Mouse (Mus musculus) G1E (cell line): Measurements from ENCODE around the gene Zfp366.

Experiments used
- CTCF ChIP-seq: IDR thresholded peaks from 2 replicates; pipeline ENCODE4 v1.5.1; 2012; ENCODE audit warnings: low read depth, low read length, inconsistent platforms, mixed read lengths
- GATA1 ChIP-seq: IDR thresholded peaks from 2 replicates; pipeline ENCODE4 v1.6.1; 2012; ENCODE audit warnings: borderline replicate concordance, low read length, inconsistent platforms, mixed read lengths
- POLR2AphosphoS5 ChIP-seq: IDR thresholded peaks from 2 replicates; pipeline ENCODE4 v1.6.1; 2012; ENCODE audit warnings: low read depth, low read length, inconsistent platforms; ENCODE audit not compliant: insufficient replicate concordance

DNA sequence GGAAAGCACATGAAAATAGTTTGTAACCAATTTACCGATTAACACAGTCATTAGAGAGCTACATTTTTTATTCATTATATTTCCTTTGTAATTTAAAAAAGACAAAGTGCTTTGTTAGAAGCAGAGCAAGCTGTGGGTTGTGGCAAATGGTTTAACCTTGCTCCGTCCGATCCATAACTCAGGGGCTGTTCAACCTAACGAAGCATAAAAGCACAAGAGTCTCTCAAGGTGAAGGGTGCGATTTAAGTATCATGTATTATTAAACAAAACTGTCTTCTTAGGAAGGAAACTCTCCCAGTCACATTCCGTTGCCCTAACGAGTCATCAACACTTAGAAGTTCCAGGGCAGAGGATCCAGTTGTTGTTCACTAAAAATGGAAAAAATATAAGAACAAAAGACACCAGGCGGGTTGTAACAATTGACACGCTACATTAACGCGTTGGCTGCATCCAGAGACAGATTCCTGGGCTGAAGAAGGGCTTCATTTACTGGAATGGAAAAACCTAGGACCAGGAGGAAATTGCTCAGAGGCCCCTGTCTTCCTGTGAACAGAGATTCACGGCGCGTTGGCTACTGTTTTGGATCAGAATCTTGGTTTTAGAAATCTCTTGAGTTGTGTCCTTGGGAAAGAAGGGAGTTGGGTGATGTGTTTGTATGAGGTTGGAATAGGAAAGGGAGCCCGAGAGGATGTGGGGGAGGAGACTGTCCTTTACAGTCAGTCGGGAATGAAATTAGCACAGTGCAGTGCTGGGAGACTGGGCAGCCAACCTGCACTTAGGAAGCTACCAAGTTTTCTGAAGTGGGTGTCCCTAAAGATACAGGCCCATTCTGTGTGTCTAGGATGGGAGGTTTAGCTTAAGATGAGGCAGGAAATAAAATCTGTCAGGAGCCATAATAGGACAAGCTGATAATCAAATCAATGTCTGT is 17.3 kb downstream of the Zfp366 start:
- TF ChIP-seq CTCF (no peak), GATA1 (no peak), POLR2AphosphoS5 (no peak)
